Mouse (Mus musculus) layer of hippocampus, postnatal 25 days (tissue): ENCODE measurements around the gene Serpina3b. TPM values are rescaled to one million over a fixed set of nuclear protein-coding genes. Genes with fewer than 3 reads are reported as not detected.

ENCODE experiments used
- DNase-seq, 2 experiments: peaks; one replicate each; pipeline ENCODE4 v3.0.0; 2022; ENCODE audit warnings: mixed read lengths in 2 of 2, low spot score in 1 of 2; ENCODE audit errors: extremely low spot score in 1 of 2
- total RNA-seq, 2 experiments: library from RNA; stranded (reverse); gene quantifications; 2 replicates each; pipeline ENCODE4 v1.2.3; 2021

Gene Serpina3b
- total RNA-seq, 2 experiments from 2014 or later: not detected

- DNase-seq: no peak
These were observed 25.9 kb downstream of the Serpina3b start, which contains the start of gene Serpina3c for GRCm38 (mm10) chr12:104153656-104154055. Serpina3c (minus strand) TSS chr12:104153870.

GRCm38 (mm10) chr12:104174747-104175146, 47.0 kb downstream of the Serpina3b start:
- DNase-seq: no peak

DNA sequence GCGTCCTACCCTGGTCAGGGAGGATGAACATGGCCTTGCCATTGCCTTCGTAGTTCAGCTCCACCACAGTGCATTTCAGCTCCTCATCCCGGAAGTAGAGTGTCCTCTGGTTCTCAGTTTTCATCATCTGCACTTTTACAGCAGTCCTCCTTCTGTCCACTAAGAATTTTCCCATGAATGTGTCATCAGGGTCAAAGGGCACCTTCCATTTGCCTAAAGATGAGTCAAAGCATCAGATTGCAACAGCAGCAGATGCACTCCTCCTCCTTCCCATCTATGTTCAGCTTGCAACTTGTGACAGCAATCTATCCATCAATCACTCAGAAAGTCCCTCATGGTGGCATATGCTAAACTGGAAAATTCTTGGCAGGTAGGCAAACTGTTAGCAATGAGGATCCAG, 47.8 kb downstream of the Serpina3b start:
- DNase-seq: no peak

- DNase-seq: no peak
These were observed 50.8 kb downstream of the Serpina3b start for GRCm38 (mm10) chr12:104178577-104178976.

- no peak for DNase-seq
These were observed 51.2 kb downstream of the Serpina3b start for GRCm38 (mm10) chr12:104178987-104179386.

DNA sequence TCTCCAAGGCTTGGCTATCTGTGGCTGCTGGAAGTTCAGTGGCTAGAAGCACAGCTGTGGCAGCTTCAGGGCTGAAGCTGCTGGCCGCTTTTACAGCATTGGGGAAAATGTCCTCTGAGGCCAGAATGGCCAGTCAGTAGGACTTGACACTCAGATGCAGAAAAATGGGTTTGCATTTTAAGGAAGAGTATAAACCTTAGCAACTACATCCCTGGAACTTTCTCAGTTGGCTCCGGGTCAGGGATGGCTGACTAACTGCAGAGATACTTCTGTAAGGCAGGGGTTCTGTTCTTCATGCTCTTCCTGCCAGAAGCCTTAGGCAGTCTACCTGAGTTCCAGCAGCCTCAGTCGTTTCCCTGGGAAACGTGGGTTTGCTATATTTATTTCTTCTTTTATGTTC, 57.2 kb downstream of the Serpina3b start:
- no peak for DNase-seq

- no peak for DNase-seq
These were observed 58.3 kb downstream of the Serpina3b start for GRCm38 (mm10) chr12:104186041-104186581.

Other genes with a start within 250 kb of the Serpina3b start
- gene Serpina1c, start 223.1 kb upstream of the Serpina3b start, total RNA-seq: not detected
- gene Serpina1e, start 169.0 kb upstream of the Serpina3b start, total RNA-seq: not detected
- not detected for gene Serpina11, start 138.0 kb upstream of the Serpina3b start, total RNA-seq
- under 1 TPM; 0.17 to 0.23 TPM for gene Serpina9, start 114.2 kb upstream of the Serpina3b start, total RNA-seq
- gene Serpina12, start 83.6 kb upstream of the Serpina3b start, total RNA-seq: not detected
- gene Serpina5, start 26.9 kb upstream of the Serpina3b start, total RNA-seq: not detected
- gene Serpina3a, start 15.3 kb upstream of the Serpina3b start, total RNA-seq: not detected
- gene Serpina3c, start 25.9 kb downstream of the Serpina3b start, total RNA-seq: under 1 TPM; 0.26 to 0.49 TPM
- gene Serpina3f, start 86.5 kb downstream of the Serpina3b start, total RNA-seq: not detected
- gene Serpina3g, start 108.2 kb downstream of the Serpina3b start, total RNA-seq: 1 to 10 TPM in 1 of 2 experiments, not detected in 1; 2.7 TPM
- 1 to 10 TPM; 1.1 to 1.5 TPM for gene Serpina3i, start 135.1 kb downstream of the Serpina3b start, total RNA-seq
- not detected for gene Serpina3j, start 186.6 kb downstream of the Serpina3b start, total RNA-seq
- gene Serpina3k, start 210.5 kb downstream of the Serpina3b start, total RNA-seq: not detected
- under 1 TPM; 0.49 to 0.52 TPM for gene Serpina3m, start 210.5 kb downstream of the Serpina3b start, total RNA-seq